14 mouse cellular contexts compared by ENCODE assay signal in the genomic region with DNA sequence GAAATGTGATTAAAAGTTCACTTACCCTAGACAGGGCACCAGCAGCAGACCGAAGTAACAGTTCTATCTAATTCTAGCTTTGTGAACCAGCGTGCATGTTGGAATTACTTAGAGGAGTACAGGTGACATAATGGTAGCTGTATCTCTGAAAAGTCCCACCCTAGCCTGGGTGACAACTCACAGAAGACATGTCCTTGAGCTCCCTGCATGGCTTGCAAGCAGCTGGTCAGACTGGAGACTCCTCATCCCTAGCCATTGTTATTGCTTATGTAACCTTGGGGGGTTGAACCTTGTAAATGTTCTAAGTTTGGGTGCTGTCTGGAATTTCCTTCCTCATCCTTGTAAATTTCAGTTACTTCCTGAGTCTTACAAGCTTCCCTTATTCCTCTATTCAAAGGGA.
"Had no signal": no experiment of that assay in that cellular context is flagged by ENCODE, and none has a peak within 500 bp of the region (broad histone marks: within the 10 kb centered on the region; RNA-seq: fewer than 3 reads in every experiment).

No protein-coding gene starts in this region.

- DNase-seq: kidney, postnatal 25 days; layer of hippocampus, adult 9-11 months; layer of hippocampus, postnatal 36 days; lung, embryonic 14.5 days; lung, postnatal 10 days; lung, postnatal 4 days; midbrain, embryonic 14.5 days; thymus, postnatal 4 days had no signal

- H3K9me3 ChIP-seq: limb, embryonic 15.5 days; liver, embryonic 12.5 days; midbrain, embryonic 10.5 days; neural tube, embryonic 15.5 days had no signal

- H3K27me3 ChIP-seq: limb, embryonic 15.5 days; neural tube, embryonic 15.5 days had no signal

- H3K27ac ChIP-seq: limb, embryonic 15.5 days; liver, embryonic 12.5 days; midbrain, embryonic 10.5 days; neural tube, embryonic 15.5 days; stomach, postnatal 0 days had no signal

- ATAC-seq: liver, embryonic 12.5 days had no signal

- H3K36me3 ChIP-seq: limb, embryonic 15.5 days; liver, embryonic 12.5 days; midbrain, embryonic 10.5 days; neural tube, embryonic 15.5 days had no signal

- H3K4me2 ChIP-seq: limb, embryonic 15.5 days; liver, embryonic 12.5 days; lung, embryonic 14.5 days; neural tube, embryonic 15.5 days had no signal

- H3K4me3 ChIP-seq: limb, embryonic 15.5 days; liver, embryonic 12.5 days; midbrain, embryonic 10.5 days; myocyte; neural tube, embryonic 15.5 days had no signal

- H3K9ac ChIP-seq: limb, embryonic 15.5 days; liver, embryonic 12.5 days; lung, embryonic 14.5 days; neural tube, embryonic 15.5 days had no signal
